Mouse (Mus musculus) adrenal gland, adult (tissue): ENCODE results near the gene Col4a2.
"Not testable (repeated sequence)": the region's sequence is repeated elsewhere in the genome, so short reads cannot be mapped to it uniquely, and the experiment has no call there.

Experiments
- DNase-seq, 2 experiments: peaks; one replicate each; pipeline ENCODE4 v3.0.0; 2022 to 2023; ENCODE audit warnings: low spot score in 1 of 2; ENCODE audit not compliant: inconsistent age in 2 of 2

The Col4a2 gene

GRCm38 (mm10) chr8:11476338-11477177 is 164.0 kb downstream of the Col4a2 start:
- peak; percentile 88 to 95 for DNase-seq

DNA sequence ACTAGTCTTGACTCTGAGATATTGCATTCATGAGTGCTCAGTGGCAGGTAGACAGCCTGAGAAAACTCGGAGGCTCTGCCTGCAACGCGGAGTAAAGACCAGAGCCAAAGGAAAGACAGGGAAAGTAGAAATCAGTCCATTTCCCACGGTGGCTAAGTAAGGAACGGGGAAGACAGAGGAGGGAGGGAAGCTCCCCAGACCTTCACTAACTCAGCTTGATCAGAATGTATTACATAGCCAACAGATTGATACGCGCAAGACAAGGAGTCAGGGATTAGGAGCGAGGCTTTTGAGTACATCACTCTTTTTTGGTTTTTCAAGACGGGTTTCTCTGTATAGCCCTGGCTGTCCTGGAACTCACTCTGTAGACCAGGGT is 164.6 kb downstream of the Col4a2 start:
- no peak for DNase-seq

- peak; percentile 81 to 94 for DNase-seq
Measured at GRCm38 (mm10) chr8:11477811-11478761, 165.5 kb downstream of the Col4a2 start, which contains the start of gene Rab20. Gene Rab20, minus strand, starts transcription at chr8:11478710.

- DNase-seq, result peak in 1 of 2 experiments; percentile 56
Measured at GRCm38 (mm10) chr8:11478807-11479527, 166.4 kb downstream of the Col4a2 start.

DNA sequence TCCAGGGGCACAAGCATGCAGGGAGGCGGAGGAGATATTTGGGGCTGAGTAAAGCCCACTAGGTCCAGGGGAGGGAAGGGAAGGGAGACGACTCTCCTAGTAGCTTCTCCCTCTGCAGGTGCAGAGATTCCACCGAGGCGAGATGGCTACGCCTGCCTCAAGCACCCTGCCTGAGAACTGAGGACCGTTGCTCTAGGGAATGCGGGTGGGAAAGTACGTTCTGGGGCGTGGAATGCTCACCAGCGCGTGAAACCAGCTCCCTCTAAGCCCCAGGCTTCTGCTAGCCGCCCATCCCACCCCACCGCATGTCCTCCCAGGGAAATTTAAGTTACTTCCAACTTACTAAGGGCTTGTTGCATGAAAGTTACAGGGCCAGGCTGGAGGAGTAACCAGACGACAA is 167.0 kb downstream of the Col4a2 start:
- no peak for DNase-seq

DNA sequence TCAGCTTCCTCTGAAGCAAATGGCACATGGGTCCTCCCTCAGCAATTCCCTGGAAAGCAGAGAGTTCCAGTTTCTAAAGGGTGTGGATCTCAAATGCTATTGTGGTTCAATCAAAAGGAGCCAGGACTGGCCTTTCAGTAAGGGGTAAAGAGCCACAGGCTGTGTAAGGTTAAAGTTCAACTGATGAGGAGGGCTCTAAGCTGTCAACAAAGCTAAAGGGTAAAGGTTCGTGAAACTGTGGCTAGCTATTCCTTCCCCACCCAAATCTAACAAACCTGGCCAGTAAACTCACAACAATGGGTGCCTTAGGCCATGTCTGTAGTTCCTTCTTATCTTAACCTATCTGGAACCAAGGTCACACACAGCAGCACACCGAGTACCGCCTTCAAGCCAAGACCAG is 169.3 kb downstream of the Col4a2 start:
- DNase-seq, result no peak

GRCm38 (mm10) chr8:11482537-11482936 is 169.9 kb downstream of the Col4a2 start:
- no peak for DNase-seq

GRCm38 (mm10) chr8:11486142-11486541 is 173.5 kb downstream of the Col4a2 start:
- DNase-seq, result peak; percentile 71 to 89

- no peak for DNase-seq
Measured at GRCm38 (mm10) chr8:11487229-11487628, 174.6 kb downstream of the Col4a2 start.

- DNase-seq, result not testable (repeated sequence)
Measured at GRCm38 (mm10) chr8:11492340-11492739, 179.7 kb downstream of the Col4a2 start.

DNA sequence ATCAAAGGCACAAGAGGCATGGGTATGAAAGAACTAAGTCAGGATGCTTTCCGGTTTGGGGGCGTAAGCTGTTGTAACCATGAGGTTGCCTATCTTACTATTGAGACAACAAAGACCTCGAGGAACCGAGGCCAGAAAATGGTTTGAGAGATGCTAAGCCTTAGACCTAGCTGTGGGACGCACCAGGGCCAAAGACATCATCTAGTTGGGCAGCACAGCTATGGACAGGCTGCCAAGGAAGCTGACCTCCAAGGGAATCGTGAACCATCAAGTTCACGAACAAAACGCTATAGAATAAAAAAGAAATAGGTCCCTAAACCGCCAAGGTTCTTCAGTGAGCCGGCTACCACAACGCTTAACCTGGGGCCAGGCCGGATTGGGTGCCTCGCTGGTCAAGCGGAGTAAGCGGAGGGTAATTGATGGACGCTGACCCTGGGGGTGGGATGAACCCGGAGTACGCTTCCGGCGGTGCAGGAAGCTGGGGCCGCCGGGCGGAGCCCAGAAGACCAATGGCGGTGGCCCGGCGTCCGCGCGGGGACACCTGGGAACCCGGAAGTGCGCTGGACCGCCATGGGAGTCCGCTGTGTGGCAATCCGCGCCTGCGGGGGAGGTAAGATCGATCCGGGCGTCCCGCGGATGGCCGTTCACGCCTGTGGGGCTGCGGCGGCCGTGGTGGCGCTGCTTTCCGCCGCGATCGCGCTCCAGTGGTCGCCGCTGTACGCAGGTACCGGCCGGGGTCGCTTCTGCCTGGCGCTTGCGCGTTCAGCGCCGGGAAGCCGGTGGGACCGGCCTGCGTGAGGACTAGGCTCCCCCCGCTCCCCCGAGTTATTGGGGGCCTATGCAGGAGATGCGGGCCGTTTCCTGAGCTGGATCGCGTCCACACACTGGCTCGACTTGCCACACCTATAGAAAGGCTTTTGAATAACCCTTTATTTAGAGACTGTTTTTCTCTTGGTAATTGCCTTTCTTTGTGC is 184.7 kb downstream of the Col4a2 start, which contains the start of gene Naxd:
Gene Naxd (plus strand): TSS at position 490 of the 974 bp plus-strand sequence.
- DNase-seq, result peak; percentile 94 to 96

DNA sequence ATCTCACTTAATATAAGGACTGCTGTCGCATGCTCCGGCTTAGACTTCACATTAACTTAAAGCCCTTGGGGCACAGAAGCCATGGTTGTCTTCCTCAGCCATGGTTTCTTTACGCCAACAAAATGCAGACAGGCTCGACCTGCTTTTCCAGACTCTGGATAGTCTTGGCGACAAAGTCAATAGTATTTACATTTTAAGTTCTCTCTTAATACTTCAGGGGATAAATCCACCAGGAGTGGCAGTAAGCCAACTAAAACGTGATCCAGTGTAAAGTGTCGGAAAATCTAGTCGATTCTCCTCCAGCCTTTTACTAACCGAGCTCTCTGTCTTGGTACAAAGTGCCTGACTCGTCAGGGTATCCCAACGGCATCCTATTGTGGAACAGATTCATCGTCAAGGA is 185.7 kb downstream of the Col4a2 start:
- no peak for DNase-seq
